Mouse (Mus musculus): ENCODE measurements around the gene Olfr479. TPM values are rescaled to one million over a fixed set of nuclear protein-coding genes. Genes with fewer than 3 reads are reported as not detected.

The Olfr479 gene
- polyA plus RNA-seq, 2 experiments, result not detected

DNA sequence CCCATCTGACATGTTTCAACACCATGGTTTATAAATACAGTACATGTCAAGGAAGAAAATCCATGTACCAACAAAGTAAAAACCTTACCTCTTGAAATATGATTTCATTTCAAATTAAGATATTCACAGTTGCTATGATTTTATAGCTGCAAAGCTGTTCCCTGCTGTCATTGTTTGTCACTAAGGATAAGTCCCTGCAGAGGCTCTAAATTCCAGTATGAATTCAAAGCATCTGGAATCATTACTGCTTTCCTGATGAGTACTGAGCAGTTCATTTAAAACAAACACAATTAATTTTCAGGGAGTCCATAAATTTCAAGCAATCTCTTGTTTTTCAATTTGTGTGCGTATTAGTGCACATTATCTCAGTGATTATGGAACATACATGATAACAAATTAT, 47.0 kb downstream of the Olfr479 start, which contains the start of gene Olfr482:
TSS of gene Olfr482 (minus strand) at position 101 of the 400 bp plus-strand sequence.
- Histone ChIP-seq H3K9ac (replicated peaks) (no peak within 1 kb of the TSS), H3K36me3 (replicated peaks; ENCODE audit: control insufficient read depth, insufficient read depth, low read depth) (no peaks in the 10 kb centered on the region), H3K27ac (no peak within 1 kb of the TSS), H3K4me2 (ENCODE audit: low read depth) (no peak within 1 kb of the TSS), H3K9me3 (ENCODE audit: control insufficient read depth, low read length) (no peaks in the 10 kb centered on the region), H3K27me3 (ENCODE audit: control insufficient read depth, insufficient read depth, low read length) (no peaks in the 10 kb centered on the region), H3K4me1 (replicated peaks; ENCODE audit: control insufficient read depth in 2 of 2, insufficient read depth in 2 of 2, low read length in 1 of 2) (no peaks in the 10 kb centered on the region), H3K4me3 (ENCODE audit: insufficient read depth in 1 of 2, low read depth in 2 of 2, low read length in 2 of 2) (no peak within 1 kb of the TSS)
- TF ChIP-seq EP300 (IDR thresholded peaks at IDR 0.05; ENCODE audit: low read depth) (no peak), CTCF (IDR thresholded peaks at IDR 0.05; ENCODE audit: low read depth) (no peak)
- ATAC-seq (ENCODE audit: insufficient read depth) (no peak), DNase-seq (ENCODE audit: low read depth in 3 of 3, low spot score in 3 of 3) (no peak)
- 65% methylated on average over 1 of the region's 1 CpGs for WGBS (ENCODE audit: insufficient replicate concordance)

DNA sequence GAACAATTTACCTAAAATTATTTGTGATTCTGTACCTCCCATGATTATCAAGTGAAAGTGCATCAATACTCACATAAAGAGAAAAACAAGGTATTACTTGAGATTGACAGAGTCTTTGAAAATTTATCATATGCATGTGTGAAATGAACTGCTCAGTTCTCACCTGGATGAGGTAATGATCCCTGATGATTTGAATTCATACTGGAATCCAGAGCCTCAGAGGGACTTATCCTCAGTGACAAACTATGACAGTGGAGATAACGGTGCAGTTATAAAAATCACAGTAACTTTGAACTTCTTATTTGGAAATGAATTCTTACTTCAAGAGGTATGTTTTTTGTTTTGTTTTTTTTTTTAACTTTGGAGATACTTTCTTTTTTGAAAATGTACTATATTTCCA, 50.1 kb downstream of the Olfr479 start, which contains the start of gene Olfr483:
TSS of gene Olfr483 (plus strand) at position 301 of the 400 bp plus-strand sequence.
- DNase-seq (ENCODE audit: low read depth in 3 of 3, low spot score in 3 of 3), result no peak
- no peaks in the 10 kb centered on the region for H3K4me1 ChIP-seq (replicated peaks; ENCODE audit: control insufficient read depth in 2 of 2, insufficient read depth in 2 of 2, low read length in 1 of 2)
- no peak within 1 kb of the TSS for H3K27ac ChIP-seq
- WGBS (ENCODE audit: insufficient replicate concordance), result 71% methylated on average over 1 of the region's 1 CpGs
- H3K27me3 ChIP-seq (ENCODE audit: control insufficient read depth, insufficient read depth, low read length), result no peaks in the 10 kb centered on the region
- ATAC-seq (ENCODE audit: insufficient read depth), result no peak
- no peak within 1 kb of the TSS for H3K4me2 ChIP-seq (ENCODE audit: low read depth)
- TF ChIP-seq EP300 (IDR thresholded peaks at IDR 0.05; ENCODE audit: low read depth), result no peak
- no peak for TF ChIP-seq CTCF (IDR thresholded peaks at IDR 0.05; ENCODE audit: low read depth)
- H3K36me3 ChIP-seq (replicated peaks; ENCODE audit: control insufficient read depth, insufficient read depth, low read depth), result no peaks in the 10 kb centered on the region
- H3K4me3 ChIP-seq (ENCODE audit: insufficient read depth in 1 of 2, low read depth in 2 of 2, low read length in 2 of 2), result no peak within 1 kb of the TSS
- no peak within 1 kb of the TSS for H3K9ac ChIP-seq (replicated peaks)
- no peaks in the 10 kb centered on the region for H3K9me3 ChIP-seq (ENCODE audit: control insufficient read depth, low read length)

Other genes with a start within 250 kb of the Olfr479 start
- gene Ovch2, start 249.5 kb upstream of the Olfr479 start, polyA plus RNA-seq (2012; rRNA removed), result not detected in 2 replicates
- not detected in 2 replicates for gene Ovch2, start 249.5 kb upstream of the Olfr479 start, polyA plus RNA-seq (2014; fragmentation: Nextera tagmentation; extraction: Ambion mirVana)
- gene Olfr467, start 238.4 kb upstream of the Olfr479 start, polyA plus RNA-seq (2012; rRNA removed), result not detected in 2 replicates
- not detected in 2 replicates for gene Olfr467, start 238.4 kb upstream of the Olfr479 start, polyA plus RNA-seq (2014; fragmentation: Nextera tagmentation; extraction: Ambion mirVana)
- not detected in 2 replicates for gene Olfr469, start 225.2 kb upstream of the Olfr479 start, polyA plus RNA-seq (2012; rRNA removed)
- gene Olfr469, start 225.2 kb upstream of the Olfr479 start, polyA plus RNA-seq (2014; fragmentation: Nextera tagmentation; extraction: Ambion mirVana), result not detected in 2 replicates
- not detected in 2 replicates for gene Olfr470, start 203.2 kb upstream of the Olfr479 start, polyA plus RNA-seq (2012; rRNA removed)
- not detected in 2 replicates for gene Olfr470, start 203.2 kb upstream of the Olfr479 start, polyA plus RNA-seq (2014; fragmentation: Nextera tagmentation; extraction: Ambion mirVana)
- not detected in 2 replicates for gene Olfr472, start 152.8 kb upstream of the Olfr479 start, polyA plus RNA-seq (2012; rRNA removed)
- not detected in 2 replicates for gene Olfr472, start 152.8 kb upstream of the Olfr479 start, polyA plus RNA-seq (2014; fragmentation: Nextera tagmentation; extraction: Ambion mirVana)
- not detected in 2 replicates for gene Olfr473, start 120.2 kb upstream of the Olfr479 start, polyA plus RNA-seq (2012; rRNA removed)
- not detected in 2 replicates for gene Olfr473, start 120.2 kb upstream of the Olfr479 start, polyA plus RNA-seq (2014; fragmentation: Nextera tagmentation; extraction: Ambion mirVana)
- not detected in 2 replicates for gene Olfr474, start 96.0 kb upstream of the Olfr479 start, polyA plus RNA-seq (2012; rRNA removed)
- gene Olfr474, start 96.0 kb upstream of the Olfr479 start, polyA plus RNA-seq (2014; fragmentation: Nextera tagmentation; extraction: Ambion mirVana), result not detected in 2 replicates
- not detected in 2 replicates for gene Olfr476, start 85.9 kb upstream of the Olfr479 start, polyA plus RNA-seq (2012; rRNA removed)
- not detected in 2 replicates for gene Olfr476, start 85.9 kb upstream of the Olfr479 start, polyA plus RNA-seq (2014; fragmentation: Nextera tagmentation; extraction: Ambion mirVana)
- not detected in 2 replicates for gene Olfr477, start 64.0 kb upstream of the Olfr479 start, polyA plus RNA-seq (2012; rRNA removed)
- not detected in 2 replicates for gene Olfr477, start 64.0 kb upstream of the Olfr479 start, polyA plus RNA-seq (2014; fragmentation: Nextera tagmentation; extraction: Ambion mirVana)
- gene Olfr478, start 16.7 kb upstream of the Olfr479 start, polyA plus RNA-seq (2012; rRNA removed), result not detected in 2 replicates
- not detected in 2 replicates for gene Olfr478, start 16.7 kb upstream of the Olfr479 start, polyA plus RNA-seq (2014; fragmentation: Nextera tagmentation; extraction: Ambion mirVana)
- gene Olfr480, start 16.7 kb downstream of the Olfr479 start, polyA plus RNA-seq (2012; rRNA removed), result not detected in 2 replicates
- not detected in 2 replicates for gene Olfr480, start 16.7 kb downstream of the Olfr479 start, polyA plus RNA-seq (2014; fragmentation: Nextera tagmentation; extraction: Ambion mirVana)
- gene Olfr481, start 29.2 kb downstream of the Olfr479 start, polyA plus RNA-seq (2012; rRNA removed), result not detected in 2 replicates
- not detected in 2 replicates for gene Olfr481, start 29.2 kb downstream of the Olfr479 start, polyA plus RNA-seq (2014; fragmentation: Nextera tagmentation; extraction: Ambion mirVana)
- 0.01 TPM in 2 replicates for gene Olfr482, start 46.9 kb downstream of the Olfr479 start, polyA plus RNA-seq (2012; rRNA removed)
- gene Olfr482, start 46.9 kb downstream of the Olfr479 start, polyA plus RNA-seq (2014; fragmentation: Nextera tagmentation; extraction: Ambion mirVana), result not detected in 2 replicates
- gene Olfr483, start 50.2 kb downstream of the Olfr479 start, polyA plus RNA-seq (2012; rRNA removed), result not detected in 2 replicates
- not detected in 2 replicates for gene Olfr483, start 50.2 kb downstream of the Olfr479 start, polyA plus RNA-seq (2014; fragmentation: Nextera tagmentation; extraction: Ambion mirVana)
- gene Olfr484, start 76.8 kb downstream of the Olfr479 start, polyA plus RNA-seq (2012; rRNA removed), result not detected in 2 replicates
- not detected in 2 replicates for gene Olfr484, start 76.8 kb downstream of the Olfr479 start, polyA plus RNA-seq (2014; fragmentation: Nextera tagmentation; extraction: Ambion mirVana)
- not detected in 2 replicates for gene Olfr485, start 109.2 kb downstream of the Olfr479 start, polyA plus RNA-seq (2012; rRNA removed)
- not detected in 2 replicates for gene Olfr485, start 109.2 kb downstream of the Olfr479 start, polyA plus RNA-seq (2014; fragmentation: Nextera tagmentation; extraction: Ambion mirVana)
- not detected in 2 replicates for gene Olfr486, start 122.0 kb downstream of the Olfr479 start, polyA plus RNA-seq (2012; rRNA removed)
- not detected in 2 replicates for gene Olfr486, start 122.0 kb downstream of the Olfr479 start, polyA plus RNA-seq (2014; fragmentation: Nextera tagmentation; extraction: Ambion mirVana)
- not detected in 2 replicates for gene Olfr487, start 163.9 kb downstream of the Olfr479 start, polyA plus RNA-seq (2012; rRNA removed)
- not detected in 2 replicates for gene Olfr487, start 163.9 kb downstream of the Olfr479 start, polyA plus RNA-seq (2014; fragmentation: Nextera tagmentation; extraction: Ambion mirVana)
- gene Olfr488, start 207.7 kb downstream of the Olfr479 start, polyA plus RNA-seq (2012; rRNA removed), result not detected in 2 replicates
- not detected in 2 replicates for gene Olfr488, start 207.7 kb downstream of the Olfr479 start, polyA plus RNA-seq (2014; fragmentation: Nextera tagmentation; extraction: Ambion mirVana)
- gene Olfr490, start 238.2 kb downstream of the Olfr479 start, polyA plus RNA-seq (2012; rRNA removed), result not detected in 2 replicates
- not detected in 2 replicates for gene Olfr490, start 238.2 kb downstream of the Olfr479 start, polyA plus RNA-seq (2014; fragmentation: Nextera tagmentation; extraction: Ambion mirVana)

All from liver, embryonic 14.5 days (tissue).